Mouse (Mus musculus) stomach, postnatal 0 days (tissue): ENCODE data around the gene Cldn9. TPM values are rescaled to one million over a fixed set of nuclear protein-coding genes. Genes with fewer than 3 reads are reported as not detected.

Experiments used
- ATAC-seq: fragments of 200-750 bp; cut with Nextera tagmentation; 2 replicates; pipeline ENCODE4 v1.8.0; 2017; ENCODE audit not compliant: low FRiP score, low TSS enrichment
- DNase-seq: peaks from one replicate; pipeline ENCODE4 v3.0.0-alpha.2; 2016; ENCODE audit warnings: low spot score
- H3K27ac ChIP-seq: fragments of 300-500 bp; sonication (generic); replicated peaks from 2 replicates; pipeline ENCODE4 v1.5.1; 2014; ENCODE audit warnings: mild to moderate bottlenecking, control low read depth
- H3K27me3 ChIP-seq: fragments of 300-500 bp; sonication (generic); 2 replicates; pipeline ENCODE4 v1.6.1; 2014; ENCODE audit warnings: low read length; ENCODE audit not compliant: control insufficient read depth, insufficient read depth
- H3K36me3 ChIP-seq: fragments of 300-500 bp; sonication (generic); 2 replicates; pipeline ENCODE4 v1.6.1; 2014; ENCODE audit warnings: low read length, mixed read lengths; ENCODE audit not compliant: control insufficient read depth, insufficient read depth
- H3K4me1 ChIP-seq: fragments of 300-500 bp; sonication (generic); replicated peaks from 2 replicates; pipeline ENCODE4 v1.6.1; 2014; ENCODE audit warnings: antibody characterized with exemption; ENCODE audit not compliant: control insufficient read depth, insufficient read depth
- H3K4me2 ChIP-seq: fragments of 300-500 bp; sonication (generic); replicated peaks from 2 replicates; pipeline ENCODE4 v1.6.1; 2014; ENCODE audit warnings: low read depth, mild to moderate bottlenecking, control low read depth, moderate library complexity
- H3K4me3 ChIP-seq: fragments of 300-500 bp; sonication (generic); 2 replicates; pipeline ENCODE4 v1.5.1; 2014; ENCODE audit warnings: low read depth, low read length, control low read depth
- H3K9ac ChIP-seq: fragments of 300-500 bp; sonication (generic); 2 replicates; pipeline ENCODE4 v1.6.1; 2014; ENCODE audit warnings: mild to moderate bottlenecking, low read length, control low read depth, mixed read lengths
- H3K9me3 ChIP-seq: fragments of 300-500 bp; sonication (generic); 2 replicates; pipeline ENCODE4 v1.6.1; 2016; ENCODE audit warnings: low read length; ENCODE audit not compliant: control insufficient read depth
- CTCF ChIP-seq: IDR thresholded peaks from 2 replicates; pipeline ENCODE4 v1.5.1; 2016; ENCODE audit warnings: antibody characterized with exemption, low read depth, mild to moderate bottlenecking, moderate library complexity
- EP300 ChIP-seq: optimal IDR thresholded peaks from 2 replicates; pipeline ENCODE3; 2016; ENCODE audit warnings: antibody characterized with exemption
- WGBS: fragments of 180-500 bp; shearing (Covaris S2); extraction: QIAGEN DNeasy Blood & Tissue Kit; methylation state at CpG from one replicate; pipeline ENCODE4 v1.1.7; 2014; 5-methylcytosine and 5-hydroxymethylcytosine counted together
- polyA plus RNA-seq: library from polyadenylated mRNA; unstranded; fragments of >200 nt; fragmentation: Nextera tagmentation; extraction: Ambion mirVana; gene quantifications from 2 replicates; pipeline ENCODE4 v1.2.1, GENCODE M21; 2015

Cldn9 gene
- polyA plus RNA-seq, 1 experiment from 2014 or later = 0.92 TPM

DNA sequence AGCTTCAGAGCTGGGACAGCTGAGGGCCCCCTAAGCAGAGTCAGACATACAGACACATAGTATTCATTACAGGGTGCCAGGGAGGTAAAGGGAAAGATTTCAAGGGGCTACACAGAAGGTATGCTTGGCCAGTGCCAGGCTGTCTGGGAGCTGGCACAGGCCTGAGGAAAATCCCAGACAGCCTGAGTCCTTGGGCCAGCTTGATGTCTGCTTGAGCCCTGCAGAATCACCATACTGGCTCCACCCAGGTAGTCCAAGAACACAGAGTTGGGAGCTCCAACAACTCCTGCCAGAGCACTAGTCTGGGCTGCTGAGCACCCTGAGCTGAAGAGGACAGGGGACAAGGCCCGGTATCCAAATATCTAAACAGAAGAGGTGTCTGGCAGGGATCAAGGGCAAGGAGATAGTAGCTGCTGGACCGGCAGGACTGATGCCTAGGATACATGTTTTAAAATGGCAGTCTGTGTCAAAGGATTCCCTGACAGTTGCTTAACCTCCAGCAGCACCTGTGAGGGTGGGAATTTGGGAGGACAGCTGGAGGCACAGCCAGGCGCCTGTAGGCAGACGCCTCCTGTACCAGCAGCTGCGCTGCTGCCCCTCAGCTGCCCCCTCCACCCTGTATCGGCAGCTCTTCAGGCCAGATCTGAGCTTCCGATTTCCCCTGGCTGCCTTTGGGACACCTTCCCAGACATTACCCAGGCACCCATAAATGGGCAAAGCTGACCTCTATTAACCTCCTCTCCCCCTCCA, 38.7 kb upstream of the Cldn9 start, which contains the start of gene 1520401A03Rik:
Gene 1520401A03Rik, minus strand, starts transcription at position 408 of the 750 bp plus-strand sequence.
- H3K4me2 ChIP-seq = no peak within 1 kb of the TSS
- no peaks in the 10 kb centered on the region for H3K27me3 ChIP-seq
- ATAC-seq (no peak), DNase-seq (no peak)
- WGBS = 70% methylated on average over 7 of the region's 7 CpGs
- no peaks in the 10 kb centered on the region for H3K4me1 ChIP-seq
- no peak within 1 kb of the TSS for H3K27ac ChIP-seq
- H3K9ac ChIP-seq = no peak within 1 kb of the TSS
- H3K36me3 ChIP-seq = no peaks in the 10 kb centered on the region
- no peak within 1 kb of the TSS for H3K4me3 ChIP-seq
- H3K9me3 ChIP-seq = no peaks in the 10 kb centered on the region
- no peak for TF ChIP-seq CTCF
- TF ChIP-seq EP300 = no peak

DNA sequence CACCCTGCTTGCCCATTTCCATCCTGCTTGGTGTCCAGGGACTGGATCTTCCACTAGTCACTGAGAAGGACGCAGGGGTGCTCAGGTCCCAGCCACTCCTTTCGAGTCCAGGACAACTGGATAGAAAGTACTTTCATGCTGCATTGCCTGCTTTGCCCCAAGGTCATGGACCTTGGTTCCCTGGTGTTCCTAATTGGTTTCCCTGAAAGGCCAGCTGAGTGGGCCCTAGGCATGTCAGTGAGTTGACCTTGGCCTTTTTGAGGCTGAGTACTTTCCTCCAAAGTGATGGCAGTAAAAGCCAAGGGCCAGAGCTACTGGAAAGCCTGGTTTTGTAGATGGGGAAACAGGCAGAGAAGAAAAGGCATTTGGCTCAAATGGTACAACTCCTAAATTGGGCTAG, 38.1 kb upstream of the Cldn9 start:
- H3K9me3 ChIP-seq = no peaks in the 10 kb centered on the region
- WGBS = 97% methylated on average over 2 of the region's 2 CpGs
- H3K27ac ChIP-seq = no peak overlapping the region
- no peak for DNase-seq
- H3K36me3 ChIP-seq = no peaks in the 10 kb centered on the region
- H3K4me3 ChIP-seq = no peak overlapping the region
- TF ChIP-seq CTCF (no peak), EP300 (no peak)
- H3K9ac ChIP-seq = no peak overlapping the region
- no peaks in the 10 kb centered on the region for H3K4me1 ChIP-seq
- no peak overlapping the region for H3K4me2 ChIP-seq
- no peak for ATAC-seq
- H3K27me3 ChIP-seq = no peaks in the 10 kb centered on the region

DNA sequence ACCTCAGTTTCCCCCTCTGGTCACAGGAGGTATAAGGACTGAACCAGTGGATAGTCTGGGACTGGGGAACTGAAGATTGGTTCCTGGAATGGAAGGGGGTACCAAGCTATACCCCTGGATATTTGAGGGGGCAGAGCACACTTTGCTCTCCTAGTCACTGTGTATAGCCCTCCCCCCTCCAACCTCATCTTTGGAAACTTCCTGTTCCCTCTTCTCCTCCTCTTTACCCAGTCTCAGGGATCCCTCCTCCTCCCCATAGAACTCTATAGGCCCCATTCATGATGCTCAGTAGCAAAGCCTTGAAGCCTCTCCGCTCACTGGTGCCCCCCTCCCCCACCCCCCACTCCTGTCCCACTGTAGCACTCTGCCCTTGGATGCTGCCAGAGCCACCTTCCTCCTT, 35.6 kb upstream of the Cldn9 start:
- H3K4me1 ChIP-seq = no peaks in the 10 kb centered on the region
- no peaks in the 10 kb centered on the region for H3K36me3 ChIP-seq
- no peak overlapping the region for H3K27ac ChIP-seq
- no peaks in the 10 kb centered on the region for H3K27me3 ChIP-seq
- H3K4me3 ChIP-seq = no peak overlapping the region
- DNase-seq = no peak
- TF ChIP-seq EP300 = no peak
- no peak for TF ChIP-seq CTCF
- no peak for ATAC-seq
- 33% methylated on average over 1 of the region's 1 CpGs for WGBS
- H3K9me3 ChIP-seq = no peaks in the 10 kb centered on the region
- H3K4me2 ChIP-seq = no peak overlapping the region
- no peak overlapping the region for H3K9ac ChIP-seq

DNA sequence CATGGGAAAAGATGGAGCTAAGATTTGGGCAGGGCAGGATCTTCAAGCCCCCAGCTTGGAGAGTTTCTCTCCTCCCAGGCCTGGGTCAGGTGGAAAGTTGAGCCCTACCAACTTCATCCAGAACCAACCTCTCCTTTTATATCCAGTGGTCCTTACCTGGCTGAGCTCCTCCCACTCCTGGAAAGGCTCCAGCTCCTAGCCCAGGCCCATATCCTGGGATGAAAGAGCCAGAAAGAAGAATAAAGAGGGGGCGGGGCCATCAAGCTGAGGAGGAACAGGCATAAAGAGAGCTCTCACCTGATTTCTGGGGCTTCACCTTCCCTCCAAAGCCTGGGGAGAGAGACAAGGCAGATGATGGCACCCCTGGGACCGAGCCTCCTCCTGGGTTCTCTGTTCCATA, 33.2 kb upstream of the Cldn9 start:
- Histone ChIP-seq H3K4me1 (no peaks in the 10 kb centered on the region), H3K36me3 (no peaks in the 10 kb centered on the region), H3K27ac (no peak overlapping the region), H3K9me3 (no peaks in the 10 kb centered on the region), H3K4me3 (no peak overlapping the region), H3K27me3 (no peaks in the 10 kb centered on the region), H3K9ac (no peak overlapping the region), H3K4me2 (no peak overlapping the region)
- no peak for TF ChIP-seq EP300
- no peak for TF ChIP-seq CTCF
- DNase-seq (no peak), ATAC-seq (no peak)
- WGBS = 81% methylated on average over 2 of the region's 2 CpGs

DNA sequence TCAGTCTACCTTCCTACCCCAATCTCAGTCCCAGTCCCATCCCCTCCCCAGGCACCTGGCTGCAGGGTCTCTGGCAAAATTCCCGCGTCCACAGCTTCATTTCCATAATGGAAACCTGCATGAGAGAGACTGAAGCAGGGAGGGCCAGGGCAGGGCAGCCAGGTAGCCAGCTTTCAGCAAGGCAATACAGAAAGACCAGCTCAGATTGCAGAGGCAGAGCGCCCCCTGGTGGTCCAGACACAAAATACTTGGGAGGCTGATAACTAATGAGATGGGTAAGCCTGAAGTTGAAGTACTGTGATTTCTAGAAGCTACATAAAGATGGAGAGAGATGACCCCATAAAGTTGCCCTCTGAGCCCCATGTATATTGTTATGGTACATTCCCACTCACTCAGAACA, 22.4 kb upstream of the Cldn9 start:
- no peak overlapping the region for H3K4me2 ChIP-seq
- H3K4me3 ChIP-seq = no peak overlapping the region
- H3K9ac ChIP-seq = no peak overlapping the region
- no peaks in the 10 kb centered on the region for H3K36me3 ChIP-seq
- no peaks in the 10 kb centered on the region for H3K9me3 ChIP-seq
- H3K27me3 ChIP-seq = no peaks in the 10 kb centered on the region
- H3K4me1 ChIP-seq = no peaks in the 10 kb centered on the region
- ATAC-seq (peak; percentile 82), DNase-seq (peak; percentile 84)
- no peak overlapping the region for H3K27ac ChIP-seq
- 3% methylated on average over 3 of the region's 3 CpGs for WGBS
- TF ChIP-seq CTCF = peak; percentile 92
- no peak for TF ChIP-seq EP300

DNA sequence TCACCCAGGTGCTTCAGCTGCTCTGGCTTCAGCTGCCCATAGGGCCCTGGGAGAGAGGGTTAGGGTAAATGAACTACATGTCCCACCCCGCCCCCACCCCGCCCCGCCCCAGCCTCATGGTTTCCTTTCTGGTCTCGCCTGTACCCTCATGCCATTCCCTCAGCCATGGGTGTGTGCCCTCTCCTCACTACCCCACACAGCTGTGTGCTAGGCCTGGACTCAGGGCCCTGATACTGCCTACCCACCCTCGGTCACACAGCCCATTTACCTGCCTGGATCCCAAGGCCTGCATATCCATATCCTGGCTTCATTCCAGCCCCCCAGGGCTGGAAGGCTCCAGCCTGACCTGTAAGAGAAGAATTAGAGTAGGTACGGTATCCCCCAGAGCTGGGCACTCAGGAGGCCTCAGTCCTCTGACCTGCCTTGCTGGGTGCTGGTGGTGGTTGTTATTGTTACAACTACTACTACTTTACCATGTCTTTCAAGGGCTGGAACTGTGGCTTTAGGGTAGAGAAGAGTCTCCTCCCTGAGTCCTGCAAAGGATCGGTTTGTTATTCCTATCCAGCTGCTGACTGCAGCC, 21.8 kb upstream of the Cldn9 start:
- Histone ChIP-seq H3K27ac (no peak overlapping the region), H3K4me3 (no peak overlapping the region), H3K4me2 (no peak overlapping the region), H3K27me3 (no peaks in the 10 kb centered on the region), H3K4me1 (no peaks in the 10 kb centered on the region), H3K9me3 (no peaks in the 10 kb centered on the region), H3K9ac (no peak overlapping the region), H3K36me3 (no peaks in the 10 kb centered on the region)
- no peak; the same call in 1 of the 2 replicates for ATAC-seq
- no peak for DNase-seq
- 75% methylated on average over 7 of the region's 7 CpGs for WGBS
- TF ChIP-seq CTCF (no peak), EP300 (no peak)
